Mouse (Mus musculus): ENCODE data around the gene Fyn.

DNA sequence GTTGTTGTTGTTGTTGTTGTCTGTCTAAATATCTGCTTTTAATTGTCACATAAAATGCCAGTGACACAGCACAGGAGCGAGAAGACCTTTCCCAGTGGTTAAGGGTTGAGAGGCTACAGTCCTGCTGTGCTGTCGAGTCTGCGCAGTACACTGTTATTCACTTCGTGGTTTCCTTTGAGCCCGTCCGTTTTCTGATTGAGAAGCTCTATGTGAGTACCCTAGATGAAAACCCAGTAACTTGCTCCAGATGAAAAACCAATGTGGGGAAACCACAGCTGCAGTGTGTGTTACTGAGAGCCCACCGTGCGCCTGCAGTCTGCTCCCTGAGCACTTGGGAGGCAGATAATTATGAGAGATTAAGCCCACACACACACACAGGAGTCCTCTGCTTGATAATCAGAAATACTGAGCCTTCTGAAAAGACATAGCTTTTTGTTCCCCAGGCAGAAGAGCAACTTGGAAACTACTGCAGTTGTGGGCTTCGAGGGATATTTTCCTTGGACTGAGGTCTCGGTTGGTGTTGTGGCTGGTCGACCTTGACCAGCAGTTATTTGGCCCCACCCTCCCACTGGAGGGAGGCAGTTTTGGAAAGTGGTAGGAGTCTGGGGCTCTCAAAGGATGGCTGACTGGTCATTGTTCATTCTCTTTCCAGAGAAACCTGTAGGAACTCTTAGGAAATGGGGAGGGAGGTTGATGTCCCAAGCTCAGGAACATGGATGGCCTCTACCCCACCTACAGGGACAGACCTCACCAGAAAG, 154.4 kb downstream of the Fyn start:
- TF ChIP-seq CTCF (IDR thresholded peaks at IDR 0.05; ENCODE audit: low read depth, low read length) (no peak), POLR2A (IDR thresholded peaks at IDR 0.05; ENCODE audit: borderline replicate concordance, low read depth, low read length) (no peak)

All from bone marrow macrophage, adult 2 months (primary cell).